8 mouse cellular contexts compared by ENCODE assay signal in the genomic region with DNA sequence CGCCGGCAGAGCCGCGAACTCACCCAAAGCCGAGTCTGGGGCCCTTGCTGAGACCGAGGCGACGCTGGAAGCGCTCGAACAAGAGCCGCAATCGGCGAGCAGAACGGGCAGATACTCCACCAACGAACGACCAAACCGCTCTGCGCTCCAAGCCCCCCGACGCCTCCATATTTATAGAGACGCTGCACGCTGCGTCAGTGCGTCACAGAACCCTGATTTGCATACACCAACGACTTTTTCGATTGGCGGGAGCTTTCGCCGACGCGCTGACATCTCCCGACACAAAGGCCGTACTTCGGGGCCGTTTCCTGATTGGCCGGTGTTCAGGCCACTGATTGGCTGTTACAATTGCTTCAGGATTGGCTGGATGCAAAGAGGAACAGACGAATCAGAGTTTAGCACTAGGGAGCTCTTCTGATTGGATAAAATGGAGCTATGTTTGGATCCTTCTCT. TPM values are rescaled to one million over a fixed set of nuclear protein-coding genes. Genes with fewer than 3 reads are reported as not detected.
DNase-seq lines count a peak whose midpoint lies in the region; ATAC-seq lines count a peak whose summit lies in the region.

No protein-coding gene starts in this region.

- H3K36me3 ChIP-seq in hindbrain, embryonic 13.5 days = peaks cover 21% of the 10 kb centered on the region

- peak overlapping the region; percentile 100 for H3K9ac ChIP-seq in hindbrain, embryonic 13.5 days

- peaks cover 24% of the 10 kb centered on the region for H3K4me1 ChIP-seq in hindbrain, embryonic 13.5 days (replicated peaks)

- peak overlapping the region; percentile 86 for H3K4me2 ChIP-seq in hindbrain, embryonic 13.5 days

- WGBS in hindbrain, embryonic 13.5 days = under 1% methylated on average over 36 of the region's 37 CpGs

- H3K4me3 ChIP-seq in hindbrain, embryonic 13.5 days = peak overlapping the region; percentile 96

- peak; percentile 95 for ATAC-seq in hindbrain, embryonic 13.5 days (ENCODE audit: low FRiP score)

- peak; percentile 100 for DNase-seq in R1 (ENCODE audit: low read depth, low spot score)
- peak; percentile 95 to 97 for DNase-seq in cerebellum, postnatal 14 days
- DNase-seq in frontal cortex, postnatal 14 days (ENCODE audit: low spot score in 2 of 2) = peak; percentile 95 to 99
- DNase-seq in layer of hippocampus, postnatal 36 days = peak; percentile 93 to 95
- peak; percentile 98 for DNase-seq in lung, postnatal 36 days
- DNase-seq in retina, postnatal 1 day = peak; percentile 100
- DNase-seq in urinary bladder, postnatal 14 days (ENCODE audit: low spot score) = peak; percentile 94

- H3K9me3 ChIP-seq in hindbrain, embryonic 13.5 days = no peaks in the 10 kb centered on the region

- H3K27ac ChIP-seq in hindbrain, embryonic 13.5 days = peak overlapping the region; percentile 100

- no peaks in the 10 kb centered on the region for H3K27me3 ChIP-seq in hindbrain, embryonic 13.5 days

RNA-seq across cellular contexts. Expression of gene H3f3b, which starts 3.4 kb away (rescaled TPM):
- polyA plus RNA-seq in hindbrain, embryonic 13.5 days (2015; fragmentation: Nextera tagmentation; extraction: Ambion mirVana) = 2,444 and 2,571 TPM in 2 replicates
- 100 to 1,000 TPM; 263 to 275 TPM for total RNA-seq in layer of hippocampus, postnatal 36 days (2021)

RNA-seq across cellular contexts. Expression of gene Unk, which starts 5.7 kb away (rescaled TPM):
- 33.8 and 37.1 TPM in 2 replicates for polyA plus RNA-seq in hindbrain, embryonic 13.5 days (2015; fragmentation: Nextera tagmentation; extraction: Ambion mirVana)
- 10 to 100 TPM; 19.4 to 21.9 TPM for total RNA-seq in layer of hippocampus, postnatal 36 days (2021)

RNA-seq across cellular contexts. Expression of gene Galk1, which starts 11.9 kb away (rescaled TPM):
- polyA plus RNA-seq in hindbrain, embryonic 13.5 days (2015; fragmentation: Nextera tagmentation; extraction: Ambion mirVana) = 64.3 and 65.5 TPM in 2 replicates
- 10 to 100 TPM; 13.4 to 14.2 TPM for total RNA-seq in layer of hippocampus, postnatal 36 days (2021)

RNA-seq across cellular contexts. Expression of gene Itgb4, which starts 49.9 kb away (rescaled TPM):
- polyA plus RNA-seq in hindbrain, embryonic 13.5 days (2015; fragmentation: Nextera tagmentation; extraction: Ambion mirVana) = 0.88 and 1.3 TPM in 2 replicates
- total RNA-seq in layer of hippocampus, postnatal 36 days (2021) = 1 to 10 TPM; 8.2 to 9.7 TPM

RNA-seq across cellular contexts. Expression of gene Unc13d, which starts 53.4 kb away (rescaled TPM):
- polyA plus RNA-seq in hindbrain, embryonic 13.5 days (2015; fragmentation: Nextera tagmentation; extraction: Ambion mirVana) = 1.5 and 2.0 TPM in 2 replicates
- total RNA-seq in layer of hippocampus, postnatal 36 days (2021) = 1 to 10 TPM; 1.9 to 2.4 TPM

Comparison
In these comparisons a context has a peak if more than half of its experiments do, and no peak if none do; other contexts are left out.
1. Peak in every context shown above with its lines: DNase-seq, ATAC-seq, H3K4me3 ChIP-seq and H3K27ac ChIP-seq.